Mouse (Mus musculus): Measurements from ENCODE around the gene Camsap1.

Camsap1 gene

GRCm38 (mm10) chr2:25882276-25882675, 100.8 kb downstream of the Camsap1 start:
- DNase-seq (ENCODE audit: low spot score): no peak

DNA sequence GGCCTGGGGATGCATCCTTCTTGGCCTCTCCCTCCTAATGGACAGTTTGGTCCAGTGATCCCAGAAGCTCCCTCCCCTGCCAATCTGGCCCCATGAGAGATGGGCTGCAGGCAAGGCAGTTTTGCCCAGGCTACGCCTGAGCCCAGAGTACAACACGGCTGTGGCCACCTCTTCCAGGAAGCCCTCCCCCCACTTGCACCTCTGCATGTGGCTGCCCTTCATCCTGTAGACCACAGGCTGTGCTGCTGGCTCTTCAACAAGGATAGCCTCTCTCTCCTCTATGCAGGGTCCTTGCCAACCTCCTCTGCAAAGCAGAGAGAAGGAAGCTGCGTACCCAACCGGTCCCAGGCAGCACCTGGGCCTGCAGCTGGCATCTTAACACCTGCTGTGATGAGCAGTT, 104.0 kb downstream of the Camsap1 start:
- DNase-seq (ENCODE audit: low spot score): no peak

- no peak for DNase-seq (ENCODE audit: low spot score)
Measured at GRCm38 (mm10) chr2:25878516-25878915, 104.6 kb downstream of the Camsap1 start.

GRCm38 (mm10) chr2:25877736-25878268, 105.3 kb downstream of the Camsap1 start:
- no peak for DNase-seq (ENCODE audit: low spot score)

GRCm38 (mm10) chr2:25877250-25877735, 105.8 kb downstream of the Camsap1 start:
- no peak for DNase-seq (ENCODE audit: low spot score)
